Mouse (Mus musculus): ENCODE results near the gene Klk7. TPM values are rescaled to one million over a fixed set of nuclear protein-coding genes. Genes with fewer than 3 reads are reported as not detected.

The Klk7 gene
- 0.11 TPM in 1 of 2 replicates, not detected in the other for polyA plus RNA-seq (2012; rRNA removed)

- TF ChIP-seq POLR2A (IDR thresholded peaks at IDR 0.05; ENCODE audit: extremely low read depth, insufficient read depth, low read length) (no peak), CTCF (IDR thresholded peaks at IDR 0.05; ENCODE audit: extremely low read depth, insufficient read depth, low read length) (no peak)
- Histone ChIP-seq H3K4me1 (ENCODE audit: control insufficient read depth, insufficient read depth, low read length) (no peaks in the 10 kb centered on the region), H3K27ac (ENCODE audit: insufficient read depth, low read length) (no peak within 1 kb of the TSS), H3K4me3 (ENCODE audit: insufficient read depth, low read length) (no peak within 1 kb of the TSS)
Observed at GRCm38 (mm10) chr7:43810994-43811393, at the start of gene Klk7. Klk7 (plus strand) TSS chr7:43811294.

- H3K27ac ChIP-seq (ENCODE audit: insufficient read depth, low read length), result no peak overlapping the region
- no peak overlapping the region for H3K4me3 ChIP-seq (ENCODE audit: insufficient read depth, low read length)
- no peaks in the 10 kb centered on the region for H3K4me1 ChIP-seq (ENCODE audit: control insufficient read depth, insufficient read depth, low read length)
- TF ChIP-seq POLR2A (IDR thresholded peaks at IDR 0.05; ENCODE audit: extremely low read depth, insufficient read depth, low read length) (no peak), CTCF (IDR thresholded peaks at IDR 0.05; ENCODE audit: extremely low read depth, insufficient read depth, low read length) (no peak)
Observed at GRCm38 (mm10) chr7:43766484-43766883, 44.6 kb upstream of the Klk7 start.

- no peak within 1 kb of the TSS for H3K27ac ChIP-seq (ENCODE audit: insufficient read depth, low read length)
- no peak within 1 kb of the TSS for H3K4me3 ChIP-seq (ENCODE audit: insufficient read depth, low read length)
- TF ChIP-seq POLR2A (IDR thresholded peaks at IDR 0.05; ENCODE audit: extremely low read depth, insufficient read depth, low read length), result no peak
- H3K4me1 ChIP-seq (ENCODE audit: control insufficient read depth, insufficient read depth, low read length), result no peaks in the 10 kb centered on the region
Observed at GRCm38 (mm10) chr7:43768597-43768996, 42.5 kb upstream of the Klk7 start, which contains the start of gene Klk12. Klk12 (plus strand) TSS chr7:43768897.

- no peak overlapping the region for H3K27ac ChIP-seq (ENCODE audit: insufficient read depth, low read length)
- TF ChIP-seq POLR2A (IDR thresholded peaks at IDR 0.05; ENCODE audit: extremely low read depth, insufficient read depth, low read length) (no peak), CTCF (IDR thresholded peaks at IDR 0.05; ENCODE audit: extremely low read depth, insufficient read depth, low read length) (no peak)
- H3K4me3 ChIP-seq (ENCODE audit: insufficient read depth, low read length), result no peak overlapping the region
Observed at GRCm38 (mm10) chr7:43769636-43770035, 41.5 kb upstream of the Klk7 start.

GRCm38 (mm10) chr7:43770701-43771100 lies 40.4 kb upstream of the Klk7 start:
- no peak for TF ChIP-seq POLR2A (IDR thresholded peaks at IDR 0.05; ENCODE audit: extremely low read depth, insufficient read depth, low read length)
- no peak for TF ChIP-seq CTCF (IDR thresholded peaks at IDR 0.05; ENCODE audit: extremely low read depth, insufficient read depth, low read length)
- Histone ChIP-seq H3K4me1 (ENCODE audit: control insufficient read depth, insufficient read depth, low read length) (no peaks in the 10 kb centered on the region), H3K4me3 (ENCODE audit: insufficient read depth, low read length) (no peak overlapping the region), H3K27ac (ENCODE audit: insufficient read depth, low read length) (no peak overlapping the region)

More at GRCm38 (mm10) chr7:43769636-43770035, 41.5 kb upstream of the Klk7 start:
- H3K4me1 ChIP-seq (ENCODE audit: control insufficient read depth, insufficient read depth, low read length), result no peaks in the 10 kb centered on the region

- no peak overlapping the region for H3K27ac ChIP-seq (ENCODE audit: insufficient read depth, low read length)
- H3K4me3 ChIP-seq (ENCODE audit: insufficient read depth, low read length), result no peak overlapping the region
- H3K4me1 ChIP-seq (ENCODE audit: control insufficient read depth, insufficient read depth, low read length), result no peaks in the 10 kb centered on the region
- TF ChIP-seq CTCF (IDR thresholded peaks at IDR 0.05; ENCODE audit: extremely low read depth, insufficient read depth, low read length), result no peak
- TF ChIP-seq POLR2A (IDR thresholded peaks at IDR 0.05; ENCODE audit: extremely low read depth, insufficient read depth, low read length), result no peak
Observed at GRCm38 (mm10) chr7:43771916-43772315, 39.2 kb upstream of the Klk7 start.

GRCm38 (mm10) chr7:43772901-43773300 lies 38.2 kb upstream of the Klk7 start:
- no peak overlapping the region for H3K4me3 ChIP-seq (ENCODE audit: insufficient read depth, low read length)
- H3K27ac ChIP-seq (ENCODE audit: insufficient read depth, low read length), result no peak overlapping the region
- TF ChIP-seq CTCF (IDR thresholded peaks at IDR 0.05; ENCODE audit: extremely low read depth, insufficient read depth, low read length) (no peak), POLR2A (IDR thresholded peaks at IDR 0.05; ENCODE audit: extremely low read depth, insufficient read depth, low read length) (no peak)
- no peaks in the 10 kb centered on the region for H3K4me1 ChIP-seq (ENCODE audit: control insufficient read depth, insufficient read depth, low read length)

GRCm38 (mm10) chr7:43774364-43774763 lies 36.7 kb upstream of the Klk7 start, which contains the start of gene Klk11:
Klk11 (plus strand) TSS chr7:43774604.
- no peaks in the 10 kb centered on the region for H3K4me1 ChIP-seq (ENCODE audit: control insufficient read depth, insufficient read depth, low read length)
- no peak for TF ChIP-seq CTCF (IDR thresholded peaks at IDR 0.05; ENCODE audit: extremely low read depth, insufficient read depth, low read length)
- TF ChIP-seq POLR2A (IDR thresholded peaks at IDR 0.05; ENCODE audit: extremely low read depth, insufficient read depth, low read length), result no peak
- H3K27ac ChIP-seq (ENCODE audit: insufficient read depth, low read length), result no peak within 1 kb of the TSS
- no peak within 1 kb of the TSS for H3K4me3 ChIP-seq (ENCODE audit: insufficient read depth, low read length)

- no peak overlapping the region for H3K27ac ChIP-seq (ENCODE audit: insufficient read depth, low read length)
- TF ChIP-seq POLR2A (IDR thresholded peaks at IDR 0.05; ENCODE audit: extremely low read depth, insufficient read depth, low read length), result no peak
- no peak for TF ChIP-seq CTCF (IDR thresholded peaks at IDR 0.05; ENCODE audit: extremely low read depth, insufficient read depth, low read length)
- no peaks in the 10 kb centered on the region for H3K4me1 ChIP-seq (ENCODE audit: control insufficient read depth, insufficient read depth, low read length)
- H3K4me3 ChIP-seq (ENCODE audit: insufficient read depth, low read length), result no peak overlapping the region
Observed at GRCm38 (mm10) chr7:43774802-43775201, 36.3 kb upstream of the Klk7 start.

GRCm38 (mm10) chr7:43775311-43776057 lies 35.6 kb upstream of the Klk7 start:
- H3K4me3 ChIP-seq (ENCODE audit: insufficient read depth, low read length), result no peak overlapping the region
- no peak overlapping the region for H3K27ac ChIP-seq (ENCODE audit: insufficient read depth, low read length)
- H3K4me1 ChIP-seq (ENCODE audit: control insufficient read depth, insufficient read depth, low read length), result no peaks in the 10 kb centered on the region
- TF ChIP-seq CTCF (IDR thresholded peaks at IDR 0.05; ENCODE audit: extremely low read depth, insufficient read depth, low read length), result no peak
- TF ChIP-seq POLR2A (IDR thresholded peaks at IDR 0.05; ENCODE audit: extremely low read depth, insufficient read depth, low read length), result no peak

All from cortical plate, adult 2 months (tissue).